Mouse (Mus musculus): ENCODE data around the gene Tsga10. TPM values are rescaled to one million over a fixed set of nuclear protein-coding genes. Genes with fewer than 3 reads are reported as not detected.

Tsga10 gene
- polyA plus RNA-seq, 2 experiments = 0.83 to 1.4 TPM

- Histone ChIP-seq H3K27me3 (ENCODE audit: control insufficient read depth, insufficient read depth, low read length) (peaks cover 3% of the 10 kb centered on the region), H3K4me1 (replicated peaks; ENCODE audit: control insufficient read depth in 2 of 2, insufficient read depth in 2 of 2, low read length in 1 of 2) (no peaks in the 10 kb centered on the region), H3K27ac (no peak overlapping the region), H3K36me3 (replicated peaks; ENCODE audit: control insufficient read depth, insufficient read depth, low read depth) (no peaks in the 10 kb centered on the region), H3K4me3 (ENCODE audit: insufficient read depth in 1 of 2, low read depth in 2 of 2, low read length in 2 of 2) (no peak overlapping the region), H3K9ac (replicated peaks) (no peak overlapping the region), H3K9me3 (ENCODE audit: control insufficient read depth, low read length) (no peaks in the 10 kb centered on the region), H3K4me2 (ENCODE audit: low read depth) (no peak overlapping the region)
- TF ChIP-seq CTCF (IDR thresholded peaks at IDR 0.05; ENCODE audit: low read depth) (no peak), EP300 (IDR thresholded peaks at IDR 0.05; ENCODE audit: low read depth) (no peak)
- DNase-seq (ENCODE audit: low read depth in 3 of 3, low spot score in 3 of 3) (no peak), ATAC-seq (ENCODE audit: insufficient read depth) (no peak)
- 34% methylated on average over 12 of the region's 12 CpGs for WGBS (ENCODE audit: insufficient replicate concordance)
Measured at GRCm38 (mm10) chr1:37725880-37726279, 140.3 kb downstream of the Tsga10 start.

- ATAC-seq (ENCODE audit: insufficient read depth) (no peak), DNase-seq (ENCODE audit: low read depth in 3 of 3, low spot score in 3 of 3) (no peak)
- Histone ChIP-seq H3K36me3 (replicated peaks; ENCODE audit: control insufficient read depth, insufficient read depth, low read depth) (no peaks in the 10 kb centered on the region), H3K27ac (no peak overlapping the region), H3K9ac (replicated peaks) (no peak overlapping the region), H3K9me3 (ENCODE audit: control insufficient read depth, low read length) (no peaks in the 10 kb centered on the region), H3K4me3 (ENCODE audit: insufficient read depth in 1 of 2, low read depth in 2 of 2, low read length in 2 of 2) (no peak overlapping the region), H3K4me2 (ENCODE audit: low read depth) (no peak overlapping the region), H3K4me1 (replicated peaks; ENCODE audit: control insufficient read depth in 2 of 2, insufficient read depth in 2 of 2, low read length in 1 of 2) (no peaks in the 10 kb centered on the region), H3K27me3 (ENCODE audit: control insufficient read depth, insufficient read depth, low read length) (peaks cover 25% of the 10 kb centered on the region)
- WGBS (ENCODE audit: insufficient replicate concordance) = 49% methylated on average over 5 of the region's 5 CpGs
- TF ChIP-seq CTCF (IDR thresholded peaks at IDR 0.05; ENCODE audit: low read depth) (no peak), EP300 (IDR thresholded peaks at IDR 0.05; ENCODE audit: low read depth) (no peak)
Measured at GRCm38 (mm10) chr1:37721092-37721491, 145.1 kb downstream of the Tsga10 start.

GRCm38 (mm10) chr1:37719761-37720640 is 146.2 kb downstream of the Tsga10 start, which contains the start of gene 2010300C02Rik:
TSS of gene 2010300C02Rik (minus strand) at chr1:37720085.
- WGBS (ENCODE audit: insufficient replicate concordance) = 2% methylated on average over 32 of the region's 69 CpGs
- Histone ChIP-seq H3K36me3 (replicated peaks; ENCODE audit: control insufficient read depth, insufficient read depth, low read depth) (no peaks in the 10 kb centered on the region), H3K9me3 (ENCODE audit: control insufficient read depth, low read length) (no peaks in the 10 kb centered on the region), H3K27me3 (ENCODE audit: control insufficient read depth, insufficient read depth, low read length) (peaks cover 25% of the 10 kb centered on the region), H3K9ac (replicated peaks) (no peak within 1 kb of the TSS), H3K4me1 (replicated peaks; ENCODE audit: control insufficient read depth in 2 of 2, insufficient read depth in 2 of 2, low read length in 1 of 2) (no peaks in the 10 kb centered on the region), H3K27ac (no peak within 1 kb of the TSS), H3K4me3 (ENCODE audit: insufficient read depth in 1 of 2, low read depth in 2 of 2, low read length in 2 of 2) (peak within 1 kb of the TSS; percentile 2 to 55), H3K4me2 (ENCODE audit: low read depth) (peak within 1 kb of the TSS; percentile 54)
- ATAC-seq (ENCODE audit: insufficient read depth) = no peak
- TF ChIP-seq CTCF (IDR thresholded peaks at IDR 0.05; ENCODE audit: low read depth) = no peak
- no peak for TF ChIP-seq EP300 (IDR thresholded peaks at IDR 0.05; ENCODE audit: low read depth)
- DNase-seq (ENCODE audit: low read depth in 3 of 3, low spot score in 3 of 3) = no peak

GRCm38 (mm10) chr1:37719030-37719723 is 147.1 kb downstream of the Tsga10 start:
- TF ChIP-seq EP300 (IDR thresholded peaks at IDR 0.05; ENCODE audit: low read depth) (no peak), CTCF (IDR thresholded peaks at IDR 0.05; ENCODE audit: low read depth) (no peak)
- H3K4me2 ChIP-seq (ENCODE audit: low read depth) = peak overlapping the region; percentile 54
- ATAC-seq (ENCODE audit: insufficient read depth) (no peak), DNase-seq (ENCODE audit: low read depth in 3 of 3, low spot score in 3 of 3) (no peak)
- H3K27ac ChIP-seq = no peak overlapping the region
- peaks cover 25% of the 10 kb centered on the region for H3K27me3 ChIP-seq (ENCODE audit: control insufficient read depth, insufficient read depth, low read length)
- no peak overlapping the region for H3K9ac ChIP-seq (replicated peaks)
- WGBS (ENCODE audit: insufficient replicate concordance) = 8% methylated on average over 49 of the region's 49 CpGs
- H3K9me3 ChIP-seq (ENCODE audit: control insufficient read depth, low read length) = no peaks in the 10 kb centered on the region
- no peaks in the 10 kb centered on the region for H3K4me1 ChIP-seq (replicated peaks; ENCODE audit: control insufficient read depth in 2 of 2, insufficient read depth in 2 of 2, low read length in 1 of 2)
- peak overlapping the region; percentile 2 to 15; a peak in 3 of 4 replicates for H3K4me3 ChIP-seq (ENCODE audit: insufficient read depth in 1 of 2, low read depth in 2 of 2, low read length in 2 of 2)
- H3K36me3 ChIP-seq (replicated peaks; ENCODE audit: control insufficient read depth, insufficient read depth, low read depth) = no peaks in the 10 kb centered on the region

- TF ChIP-seq EP300 (IDR thresholded peaks at IDR 0.05; ENCODE audit: low read depth) (no peak), CTCF (IDR thresholded peaks at IDR 0.05; ENCODE audit: low read depth) (no peak)
- 45% methylated on average over 7 of the region's 7 CpGs for WGBS (ENCODE audit: insufficient replicate concordance)
- no peak overlapping the region for H3K9ac ChIP-seq (replicated peaks)
- ATAC-seq (ENCODE audit: insufficient read depth) (no peak), DNase-seq (ENCODE audit: low read depth in 3 of 3, low spot score in 3 of 3) (no peak)
- no peaks in the 10 kb centered on the region for H3K9me3 ChIP-seq (ENCODE audit: control insufficient read depth, low read length)
- H3K27me3 ChIP-seq (ENCODE audit: control insufficient read depth, insufficient read depth, low read length) = peaks cover 25% of the 10 kb centered on the region
- H3K4me1 ChIP-seq (replicated peaks; ENCODE audit: control insufficient read depth in 2 of 2, insufficient read depth in 2 of 2, low read length in 1 of 2) = no peaks in the 10 kb centered on the region
- H3K4me3 ChIP-seq (ENCODE audit: insufficient read depth in 1 of 2, low read depth in 2 of 2, low read length in 2 of 2) = no peak overlapping the region
- H3K27ac ChIP-seq = no peak overlapping the region
- no peak overlapping the region for H3K4me2 ChIP-seq (ENCODE audit: low read depth)
- H3K36me3 ChIP-seq (replicated peaks; ENCODE audit: control insufficient read depth, insufficient read depth, low read depth) = no peaks in the 10 kb centered on the region
Measured at GRCm38 (mm10) chr1:37718516-37718915, 147.7 kb downstream of the Tsga10 start.
